Mouse (Mus musculus): Measurements from ENCODE around the gene Bcl9l.

The Bcl9l gene

DNA sequence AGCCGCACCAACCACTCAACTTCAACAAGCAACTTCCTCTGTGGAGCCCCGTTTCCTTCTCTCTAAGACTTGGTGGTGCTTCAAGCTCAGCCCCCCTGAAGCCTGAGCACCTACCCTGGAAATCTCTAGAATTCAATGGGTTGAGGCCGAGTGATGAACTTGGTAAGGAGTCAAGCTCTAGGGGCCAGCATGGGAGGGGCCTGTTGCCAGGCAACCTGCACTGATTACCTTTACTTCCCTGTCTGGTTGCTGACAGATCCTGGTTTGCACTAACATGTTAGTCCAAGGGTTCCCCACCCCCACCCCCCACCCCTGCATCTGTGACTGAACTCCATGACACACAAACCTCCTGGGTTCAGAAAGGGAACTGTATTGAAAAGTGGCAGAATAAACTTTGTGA, 62.4 kb downstream of the Bcl9l start:
- no peak for DNase-seq (ENCODE audit: low read depth, low spot score)

GRCm38 (mm10) chr9:44548412-44549152, 66.0 kb downstream of the Bcl9l start:
- no peak for DNase-seq (ENCODE audit: low read depth, low spot score)

DNA sequence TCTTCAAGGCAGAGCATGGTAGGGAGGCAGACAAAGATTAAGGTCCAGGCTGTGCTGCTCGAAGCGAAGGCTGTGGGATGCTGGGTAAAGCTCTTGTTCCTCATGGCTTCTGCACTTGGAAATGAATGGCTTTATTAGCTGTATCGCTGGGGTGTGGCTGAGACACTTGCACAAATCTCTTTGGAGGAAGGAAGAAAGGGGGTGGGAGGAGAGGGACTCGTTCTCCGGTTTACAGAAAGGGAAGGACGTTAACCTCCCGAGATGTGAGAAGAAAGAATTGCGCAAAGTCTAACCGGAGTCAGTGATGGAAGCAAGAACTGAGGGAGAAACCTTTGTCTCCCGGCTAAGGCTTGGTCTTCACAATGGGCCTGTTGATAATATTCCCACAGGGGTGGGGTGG, 68.5 kb downstream of the Bcl9l start:
- DNase-seq (ENCODE audit: low read depth, low spot score), result no peak

- DNase-seq (ENCODE audit: low read depth, low spot score), result no peak
Observed at GRCm38 (mm10) chr9:44552161-44552560, 69.5 kb downstream of the Bcl9l start.

All from telencephalon, adult 2 months (tissue).